8 mouse cellular contexts compared by ENCODE assay signal in genomic region chr1:118390871-118391387, GRCm38 (mm10). TPM values are rescaled to one million over a fixed set of nuclear protein-coding genes. Genes with fewer than 3 reads are reported as not detected.
DNase-seq lines count a peak whose midpoint lies in the region; ATAC-seq and TF ChIP-seq lines count a peak whose summit lies in the region.

No protein-coding gene starts in this region.

- ATAC-seq in erythroblast, adult 5-6 weeks (replicated peaks; ENCODE audit: low FRiP score, poor library complexity, severe bottlenecking), result no peak
- ATAC-seq in heart, embryonic 16.5 days (replicated peaks; ENCODE audit: extremely low read depth, insufficient read depth, low FRiP score), result no peak

- intact Hi-C loops in left cerebral cortex, postnatal 10 days (cut with DNase I), result no loop called here

- H3K9ac ChIP-seq in ES-E14 (ENCODE audit: insufficient read depth, low read depth, low read length, poor library complexity, severe bottlenecking), result no peak overlapping the region
- H3K9ac ChIP-seq in heart, embryonic 16.5 days (ENCODE audit: low read length), result no peak overlapping the region

- no peak for DNase-seq in ES-E14 (ENCODE audit: low read depth, low spot score)
- no peak for DNase-seq in midbrain, embryonic 10.5 days (ENCODE audit: low spot score)
- DNase-seq in adrenal gland, adult (ENCODE audit: inconsistent age in 2 of 2, low spot score in 1 of 2), result no peak
- DNase-seq in left cerebral cortex, postnatal 10 days (ENCODE audit: extremely low spot score in 1 of 2, low spot score in 2 of 2), result no peak
- DNase-seq in urinary bladder, postnatal 25 days (ENCODE audit: low spot score), result no peak

- no peaks in the 10 kb centered on the region for H3K27me3 ChIP-seq in erythroblast, embryonic 14.5 days (ENCODE audit: control insufficient read depth)
- H3K27me3 ChIP-seq in heart, embryonic 16.5 days (ENCODE audit: control insufficient read depth, insufficient read depth, low read length), result no peaks in the 10 kb centered on the region
- H3K27me3 ChIP-seq in midbrain, embryonic 10.5 days (ENCODE audit: low read depth, poor library complexity, severe bottlenecking), result no peaks in the 10 kb centered on the region

- H3K4me2 ChIP-seq in heart, embryonic 16.5 days (ENCODE audit: low read depth, low read length), result peak overlapping the region; percentile 70

- no peak overlapping the region for H3K27ac ChIP-seq in ES-E14 (ENCODE audit: insufficient read depth, low read depth, low read length, poor library complexity, severe bottlenecking)
- no peak overlapping the region for H3K27ac ChIP-seq in heart, embryonic 16.5 days (ENCODE audit: low read length)
- peak overlapping the region; percentile 97 for H3K27ac ChIP-seq in midbrain, embryonic 10.5 days (replicated peaks)

- in situ Hi-C loops in ES-E14 (cut with MboI; ENCODE audit: low sequenced_read_pairs in 2 of 2, unreplicated experiment in 2 of 2), result no loop called here

- peaks cover 24% of the 10 kb centered on the region for H3K36me3 ChIP-seq in erythroblast, embryonic 14.5 days (ENCODE audit: control insufficient read depth)
- H3K36me3 ChIP-seq in ES-E14 (ENCODE audit: control insufficient read depth, insufficient read depth, low read length, poor library complexity, severe bottlenecking), result no peaks in the 10 kb centered on the region
- no peaks in the 10 kb centered on the region for H3K36me3 ChIP-seq in heart, embryonic 16.5 days (ENCODE audit: control insufficient read depth, insufficient read depth)
- H3K36me3 ChIP-seq in midbrain, embryonic 10.5 days, result peaks cover 38% of the 10 kb centered on the region

- H3K9me3 ChIP-seq in erythroblast, embryonic 14.5 days (ENCODE audit: control insufficient read depth, low read length), result no peaks in the 10 kb centered on the region
- no peaks in the 10 kb centered on the region for H3K9me3 ChIP-seq in ES-E14 (ENCODE audit: control insufficient read depth, insufficient read depth, low read depth, low read length)
- H3K9me3 ChIP-seq in heart, embryonic 16.5 days (replicated peaks; ENCODE audit: control insufficient read depth, low read length), result no peaks in the 10 kb centered on the region
- H3K9me3 ChIP-seq in midbrain, embryonic 10.5 days (replicated peaks), result no peaks in the 10 kb centered on the region

- H3K4me3 ChIP-seq in erythroblast, embryonic 14.5 days (replicated peaks), result peak overlapping the region; percentile 95
- no peak overlapping the region; a peak in 1 of 4 replicates for H3K4me3 ChIP-seq in ES-E14 (ENCODE audit: insufficient read depth in 1 of 2, low read depth in 1 of 2, low read length in 2 of 2, poor library complexity in 1 of 2, severe bottlenecking in 1 of 2)
- H3K4me3 ChIP-seq in heart, embryonic 16.5 days (ENCODE audit: low read length), result peak overlapping the region; percentile 75
- H3K4me3 ChIP-seq in midbrain, embryonic 10.5 days, result peak overlapping the region; percentile 92

- peaks cover 40% of the 10 kb centered on the region for H3K4me1 ChIP-seq in erythroblast, embryonic 14.5 days (ENCODE audit: control insufficient read depth)
- 0 out of 4 replicates have a peak, but pooled peaks cover 0 to 2% of the 10 kb centered on the region in 2 experiments for H3K4me1 ChIP-seq in ES-E14 (ENCODE audit: control insufficient read depth in 2 of 2, insufficient read depth in 2 of 2, low read length in 2 of 2, poor library complexity in 1 of 2)
- H3K4me1 ChIP-seq in heart, embryonic 16.5 days (ENCODE audit: control insufficient read depth, insufficient read depth, low read length), result peaks cover 9% of the 10 kb centered on the region
- peaks cover 21% of the 10 kb centered on the region for H3K4me1 ChIP-seq in midbrain, embryonic 10.5 days

- 61% methylated on average over 2 of the region's 2 CpGs for WGBS in heart, embryonic 16.5 days
- WGBS in midbrain, embryonic 10.5 days, result 88% methylated on average over 2 of the region's 2 CpGs

TF ChIP-seq in ES-E14, 5 proteins besides CTCF, POLR2A, EP300 and RAD21:
- TF ChIP-seq ZNF384 (IDR thresholded peaks at IDR 0.05; ENCODE audit: low read depth, low read length) (0 out of 2 replicates have a peak, but pooled peaks have one; percentile 14), CHD2 (IDR thresholded peaks at IDR 0.05; ENCODE audit: low read depth, low read length) (no peak)

RNA-seq across cellular contexts. Expression of gene Clasp1, which starts 2.1 kb away (rescaled TPM):
- polyA plus RNA-seq in erythroblast, embryonic 14.5 days (2012), result 0.44 and 1.0 TPM in 2 replicates
- 17.8 and 24.6 TPM in 2 replicates for total RNA-seq in erythroblast, adult 5-6 weeks (2015; ENCODE audit: low replicate concordance)
- total RNA-seq in erythroblast, adult 5-6 weeks (2017; ENCODE audit: low replicate concordance), result 11.4 and 15.3 TPM in 2 replicates
- 35.9 and 38.9 TPM in 2 replicates for total RNA-seq in ES-E14 (2012; rRNA removed)
- polyA plus RNA-seq in heart, embryonic 16.5 days (2015; fragmentation: Nextera tagmentation; extraction: Ambion mirVana), result 86.8 and 101 TPM in 2 replicates
- 87.3 and 106 TPM in 2 replicates for polyA plus RNA-seq in midbrain, embryonic 10.5 days (2016; fragmentation: Nextera tagmentation; extraction: Ambion mirVana)
- 100 to 1,000 TPM; 143 to 154 TPM for total RNA-seq in left cerebral cortex, postnatal 10 days (2021)

Comparison
In these comparisons a context has a peak if more than half of its experiments do, and no peak if none do; other contexts are left out.
1. H3K4me3 ChIP-seq: peak in erythroblast, embryonic 14.5 days (single experiment), heart, embryonic 16.5 days (single experiment) and midbrain, embryonic 10.5 days (single experiment); none in ES-E14 (0 of 2).